Mouse (Mus musculus): ENCODE results near the gene Lin7a. TPM values are rescaled to one million over a fixed set of nuclear protein-coding genes. Genes with fewer than 3 reads are reported as not detected.

The Lin7a gene
- polyA plus RNA-seq, 1 experiment from 2014 or later: 5.0 TPM

GRCm38 (mm10) chr10:107273848-107274247 lies 2.4 kb downstream of the Lin7a start:
- H3K9ac ChIP-seq (ENCODE audit: low read depth, low read length): no peak overlapping the region
- H3K4me1 ChIP-seq (ENCODE audit: control insufficient read depth, insufficient read depth, low read length): no peaks in the 10 kb centered on the region
- no peak overlapping the region for H3K4me3 ChIP-seq (ENCODE audit: low read depth, low read length)
- no peaks in the 10 kb centered on the region for H3K36me3 ChIP-seq (ENCODE audit: control insufficient read depth, insufficient read depth, low read length)
- no peak overlapping the region for H3K27ac ChIP-seq (replicated peaks; ENCODE audit: low read depth, low read length)
- no peak for DNase-seq (ENCODE audit: low spot score)
- H3K27me3 ChIP-seq (replicated peaks; ENCODE audit: control insufficient read depth, insufficient read depth, low read length): peaks cover 33% of the 10 kb centered on the region
- no peak overlapping the region for H3K4me2 ChIP-seq (ENCODE audit: low read depth, low read length)
- no peaks in the 10 kb centered on the region for H3K9me3 ChIP-seq (ENCODE audit: control insufficient read depth, low read length)
- WGBS: 44% methylated on average over 6 of the region's 6 CpGs
- ATAC-seq (ENCODE audit: low read depth): no peak

DNA sequence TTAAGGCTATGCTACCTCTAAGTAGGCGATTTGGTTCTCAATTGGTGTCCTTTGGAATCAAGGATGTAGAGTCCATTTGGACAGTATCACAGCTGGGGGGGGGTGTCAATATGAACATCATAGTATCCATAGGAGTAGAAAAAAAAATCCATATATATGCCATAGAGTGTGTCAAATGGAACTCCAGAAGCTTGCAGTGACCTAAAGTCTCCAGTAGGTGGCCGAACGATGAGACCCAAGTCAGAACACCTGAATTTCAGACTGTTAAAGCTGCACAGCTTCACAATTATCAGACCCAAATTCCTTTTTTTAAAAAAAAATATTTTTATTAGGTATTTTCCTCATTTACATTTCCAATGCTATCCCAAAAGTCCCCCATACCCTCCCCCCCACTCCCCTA lies 3.3 kb downstream of the Lin7a start:
- H3K36me3 ChIP-seq (ENCODE audit: control insufficient read depth, insufficient read depth, low read length): no peaks in the 10 kb centered on the region
- no peak overlapping the region for H3K9ac ChIP-seq (ENCODE audit: low read depth, low read length)
- DNase-seq (ENCODE audit: low spot score) (no peak), ATAC-seq (ENCODE audit: low read depth) (no peak)
- H3K4me2 ChIP-seq (ENCODE audit: low read depth, low read length): no peak overlapping the region
- H3K4me1 ChIP-seq (ENCODE audit: control insufficient read depth, insufficient read depth, low read length): no peaks in the 10 kb centered on the region
- no peak overlapping the region for H3K27ac ChIP-seq (replicated peaks; ENCODE audit: low read depth, low read length)
- 63% methylated on average over 3 of the region's 3 CpGs for WGBS
- H3K4me3 ChIP-seq (ENCODE audit: low read depth, low read length): no peak overlapping the region
- H3K9me3 ChIP-seq (ENCODE audit: control insufficient read depth, low read length): no peaks in the 10 kb centered on the region
- peaks cover 33% of the 10 kb centered on the region for H3K27me3 ChIP-seq (replicated peaks; ENCODE audit: control insufficient read depth, insufficient read depth, low read length)

DNA sequence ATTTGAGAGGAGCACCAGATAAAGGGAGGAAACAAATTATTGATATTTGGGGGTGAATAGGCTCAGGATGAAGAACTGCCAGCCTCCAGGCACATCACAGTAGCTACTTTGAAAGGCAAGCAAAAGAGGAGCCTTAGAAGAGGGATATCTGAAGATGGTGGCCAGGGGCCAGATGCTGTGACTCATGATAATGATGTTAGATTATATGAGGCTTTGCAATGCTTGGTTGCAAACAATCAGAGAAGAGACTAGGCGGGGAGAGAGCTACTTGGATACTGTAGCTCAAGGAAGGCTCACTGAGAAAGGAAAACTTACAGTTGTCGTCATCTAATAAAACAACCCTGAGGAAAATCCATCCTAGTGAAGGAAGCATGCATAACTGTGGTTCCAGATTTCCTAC lies 5.2 kb downstream of the Lin7a start:
- H3K9me3 ChIP-seq (ENCODE audit: control insufficient read depth, low read length): no peaks in the 10 kb centered on the region
- WGBS: 79% methylated on average over 2 of the region's 2 CpGs
- no peak overlapping the region for H3K4me3 ChIP-seq (ENCODE audit: low read depth, low read length)
- H3K4me1 ChIP-seq (ENCODE audit: control insufficient read depth, insufficient read depth, low read length): no peaks in the 10 kb centered on the region
- H3K4me2 ChIP-seq (ENCODE audit: low read depth, low read length): no peak overlapping the region
- no peak overlapping the region for H3K9ac ChIP-seq (ENCODE audit: low read depth, low read length)
- peaks cover 22% of the 10 kb centered on the region for H3K27me3 ChIP-seq (replicated peaks; ENCODE audit: control insufficient read depth, insufficient read depth, low read length)
- ATAC-seq (ENCODE audit: low read depth) (no peak), DNase-seq (ENCODE audit: low spot score) (no peak)
- no peak overlapping the region for H3K27ac ChIP-seq (replicated peaks; ENCODE audit: low read depth, low read length)
- no peaks in the 10 kb centered on the region for H3K36me3 ChIP-seq (ENCODE audit: control insufficient read depth, insufficient read depth, low read length)

DNA sequence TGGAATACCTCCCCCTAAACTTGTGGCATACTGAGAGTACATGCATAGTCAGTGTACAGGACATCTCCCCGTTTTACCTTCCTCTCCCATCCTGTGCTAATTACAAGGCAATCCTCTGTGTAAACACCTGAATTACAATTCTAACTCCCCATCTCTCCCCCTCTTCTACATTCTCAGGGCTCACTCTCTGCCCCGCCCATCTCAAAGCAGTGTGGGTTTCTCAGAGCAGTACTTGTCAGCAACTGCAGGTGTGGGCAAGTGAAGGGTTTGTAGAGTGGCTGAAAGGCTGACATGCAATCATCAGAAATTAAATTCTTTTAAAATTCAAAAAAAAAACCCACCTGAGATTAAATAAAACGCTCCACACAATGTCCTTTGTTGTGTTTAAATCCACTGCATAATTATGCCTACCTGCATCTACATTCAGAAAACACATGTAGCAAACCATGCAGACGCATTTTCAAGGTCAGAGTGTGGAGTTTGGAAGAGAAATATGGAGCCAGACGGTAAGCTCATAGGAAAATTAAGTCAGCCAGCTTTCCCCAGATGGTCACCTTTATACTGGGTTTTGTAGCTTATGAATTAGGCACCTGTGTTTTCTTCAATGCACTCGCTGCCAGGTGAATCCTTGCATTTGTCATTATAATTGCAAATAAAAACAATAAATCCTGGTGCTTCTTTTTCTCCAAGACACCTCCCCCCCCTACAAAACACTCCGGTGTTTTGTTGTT lies 22.6 kb downstream of the Lin7a start:
- Histone ChIP-seq H3K27me3 (replicated peaks; ENCODE audit: control insufficient read depth, insufficient read depth, low read length) (no peaks in the 10 kb centered on the region), H3K4me3 (ENCODE audit: low read depth, low read length) (no peak overlapping the region), H3K9ac (ENCODE audit: low read depth, low read length) (no peak overlapping the region), H3K4me1 (ENCODE audit: control insufficient read depth, insufficient read depth, low read length) (no peaks in the 10 kb centered on the region), H3K36me3 (ENCODE audit: control insufficient read depth, insufficient read depth, low read length) (no peaks in the 10 kb centered on the region), H3K27ac (replicated peaks; ENCODE audit: low read depth, low read length) (no peak overlapping the region), H3K9me3 (ENCODE audit: control insufficient read depth, low read length) (no peaks in the 10 kb centered on the region), H3K4me2 (ENCODE audit: low read depth, low read length) (no peak overlapping the region)
- WGBS: 58% methylated on average over 7 of the region's 7 CpGs
- DNase-seq (ENCODE audit: low spot score) (no peak), ATAC-seq (ENCODE audit: low read depth) (no peak)

DNA sequence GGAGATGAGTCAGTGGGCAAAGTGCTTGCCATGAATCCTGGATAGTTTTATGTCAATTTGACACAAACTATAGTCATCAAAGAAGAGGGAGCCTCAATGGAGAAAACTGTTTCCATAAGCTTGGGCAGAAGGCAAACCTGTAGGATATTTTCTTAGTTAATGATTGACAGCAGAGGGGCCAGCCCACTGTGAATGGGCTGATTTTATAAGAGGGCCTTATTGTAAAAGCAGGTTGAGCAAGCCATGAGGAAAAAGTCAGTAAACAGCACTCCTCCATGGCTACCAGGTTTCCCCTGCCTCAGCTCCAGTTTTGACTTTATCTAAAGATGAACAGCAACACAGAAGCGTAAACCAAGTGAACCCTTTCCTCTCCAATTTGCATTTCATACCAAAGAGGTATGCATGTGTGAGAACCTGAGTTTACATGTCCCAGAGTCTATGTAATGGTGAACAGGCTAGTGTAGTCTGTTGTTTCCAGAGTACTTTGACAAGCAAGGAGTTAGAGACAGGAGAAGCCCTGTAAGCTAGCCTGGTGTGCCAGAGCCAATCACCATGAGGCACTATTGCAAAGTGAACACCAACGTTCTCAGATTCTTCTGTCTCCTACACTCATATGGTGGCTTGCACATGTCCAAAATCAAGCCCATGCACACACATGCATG lies 29.2 kb downstream of the Lin7a start:
- Histone ChIP-seq H3K36me3 (ENCODE audit: control insufficient read depth, insufficient read depth, low read length) (no peaks in the 10 kb centered on the region), H3K4me1 (ENCODE audit: control insufficient read depth, insufficient read depth, low read length) (no peaks in the 10 kb centered on the region), H3K27me3 (replicated peaks; ENCODE audit: control insufficient read depth, insufficient read depth, low read length) (no peaks in the 10 kb centered on the region), H3K9me3 (ENCODE audit: control insufficient read depth, low read length) (no peaks in the 10 kb centered on the region), H3K4me2 (ENCODE audit: low read depth, low read length) (no peak overlapping the region), H3K9ac (ENCODE audit: low read depth, low read length) (no peak overlapping the region), H3K27ac (replicated peaks; ENCODE audit: low read depth, low read length) (no peak overlapping the region), H3K4me3 (ENCODE audit: low read depth, low read length) (no peak overlapping the region)
- no peak for ATAC-seq (ENCODE audit: low read depth)
- no peak for DNase-seq (ENCODE audit: low spot score)
- WGBS: 64% methylated on average over 2 of the region's 2 CpGs

GRCm38 (mm10) chr10:107310964-107311490 lies 39.5 kb downstream of the Lin7a start:
- no peak for ATAC-seq (ENCODE audit: low read depth)
- no peaks in the 10 kb centered on the region for H3K27me3 ChIP-seq (replicated peaks; ENCODE audit: control insufficient read depth, insufficient read depth, low read length)

GRCm38 (mm10) chr10:107312609-107313008 lies 41.1 kb downstream of the Lin7a start:
- no peaks in the 10 kb centered on the region for H3K4me1 ChIP-seq (ENCODE audit: control insufficient read depth, insufficient read depth, low read length)
- no peaks in the 10 kb centered on the region for H3K27me3 ChIP-seq (replicated peaks; ENCODE audit: control insufficient read depth, insufficient read depth, low read length)
- H3K9me3 ChIP-seq (ENCODE audit: control insufficient read depth, low read length): no peaks in the 10 kb centered on the region
- no peak overlapping the region for H3K4me2 ChIP-seq (ENCODE audit: low read depth, low read length)
- no peak overlapping the region for H3K27ac ChIP-seq (replicated peaks; ENCODE audit: low read depth, low read length)
- DNase-seq (ENCODE audit: low spot score) (no peak), ATAC-seq (ENCODE audit: low read depth) (no peak)
- no peak overlapping the region for H3K9ac ChIP-seq (ENCODE audit: low read depth, low read length)
- WGBS: 83% methylated on average over 4 of the region's 4 CpGs
- no peaks in the 10 kb centered on the region for H3K36me3 ChIP-seq (ENCODE audit: control insufficient read depth, insufficient read depth, low read length)
- no peak overlapping the region for H3K4me3 ChIP-seq (ENCODE audit: low read depth, low read length)

More at GRCm38 (mm10) chr10:107310964-107311490, 39.5 kb downstream of the Lin7a start:
- no peaks in the 10 kb centered on the region for H3K9me3 ChIP-seq (ENCODE audit: control insufficient read depth, low read length)
- peak; percentile 8 for DNase-seq (ENCODE audit: low spot score)
- no peak overlapping the region for H3K4me2 ChIP-seq (ENCODE audit: low read depth, low read length)
- H3K4me3 ChIP-seq (ENCODE audit: low read depth, low read length): no peak overlapping the region
- no peak overlapping the region for H3K9ac ChIP-seq (ENCODE audit: low read depth, low read length)
- H3K27ac ChIP-seq (replicated peaks; ENCODE audit: low read depth, low read length): no peak overlapping the region
- 71% methylated on average over 5 of the region's 5 CpGs for WGBS
- no peaks in the 10 kb centered on the region for H3K4me1 ChIP-seq (ENCODE audit: control insufficient read depth, insufficient read depth, low read length)
- H3K36me3 ChIP-seq (ENCODE audit: control insufficient read depth, insufficient read depth, low read length): no peaks in the 10 kb centered on the region

GRCm38 (mm10) chr10:107313395-107313794 lies 41.9 kb downstream of the Lin7a start:
- Histone ChIP-seq H3K4me2 (ENCODE audit: low read depth, low read length) (no peak overlapping the region), H3K9me3 (ENCODE audit: control insufficient read depth, low read length) (no peaks in the 10 kb centered on the region)

More at GRCm38 (mm10) chr10:107313395-107313794, 41.9 kb downstream of the Lin7a start:
- ATAC-seq (ENCODE audit: low read depth): no peak
- H3K36me3 ChIP-seq (ENCODE audit: control insufficient read depth, insufficient read depth, low read length): no peaks in the 10 kb centered on the region
- no peak for DNase-seq (ENCODE audit: low spot score)
- 25% methylated on average over 3 of the region's 3 CpGs for WGBS
- no peak overlapping the region for H3K27ac ChIP-seq (replicated peaks; ENCODE audit: low read depth, low read length)
- H3K27me3 ChIP-seq (replicated peaks; ENCODE audit: control insufficient read depth, insufficient read depth, low read length): no peaks in the 10 kb centered on the region
- no peaks in the 10 kb centered on the region for H3K4me1 ChIP-seq (ENCODE audit: control insufficient read depth, insufficient read depth, low read length)
- no peak overlapping the region for H3K4me3 ChIP-seq (ENCODE audit: low read depth, low read length)
- H3K9ac ChIP-seq (ENCODE audit: low read depth, low read length): no peak overlapping the region

Data from embryonic facial prominence, embryonic 14.5 days (tissue).